Mouse (Mus musculus): Measurements from ENCODE around the gene Plcl1. TPM values are rescaled to one million over a fixed set of nuclear protein-coding genes. Genes with fewer than 3 reads are reported as not detected.
"Not testable (repeated sequence)": the region's sequence is repeated elsewhere in the genome, so short reads cannot be mapped to it uniquely, and the experiment has no call there.

The Plcl1 gene
- polyA plus RNA-seq, 1 experiment: not detected

DNA sequence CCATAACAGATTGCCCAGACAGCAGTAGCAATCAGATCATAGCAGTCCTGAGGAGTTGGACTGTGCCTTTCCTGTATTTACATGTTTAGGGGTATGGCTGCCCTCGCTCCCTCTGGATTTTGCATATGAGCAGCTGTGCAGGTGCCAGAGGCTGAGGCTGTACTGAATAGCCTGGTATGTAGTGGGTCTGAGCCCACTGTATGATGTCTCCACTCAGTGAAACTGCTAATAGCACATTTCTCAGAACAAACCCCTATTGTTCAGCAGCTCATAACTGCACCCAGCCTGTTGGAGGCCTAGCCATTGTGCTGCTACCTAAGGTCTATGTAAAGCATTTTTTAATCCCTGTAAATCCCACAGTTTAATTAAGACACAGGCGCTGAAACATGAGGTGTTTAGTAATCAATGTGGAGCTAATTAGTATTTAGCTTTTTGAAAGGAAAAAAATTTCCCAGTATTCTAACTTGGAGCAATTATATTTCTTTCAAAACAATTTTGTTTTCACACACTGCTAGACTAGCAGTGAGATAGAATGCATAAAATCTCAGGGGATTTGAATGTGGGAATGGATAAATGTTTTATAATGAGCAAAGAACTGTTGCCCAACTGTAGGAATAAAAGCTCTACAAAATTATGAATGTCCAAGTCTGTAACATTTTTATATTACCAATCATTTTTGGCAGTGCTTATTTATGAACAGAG, 95.4 kb downstream of the Plcl1 start:
- no peaks in the 10 kb centered on the region for H3K27me3 ChIP-seq (ENCODE audit: control insufficient read depth)
- H3K9me3 ChIP-seq (ENCODE audit: control insufficient read depth, low read length): no peaks in the 10 kb centered on the region
- H3K4me3 ChIP-seq (replicated peaks): no peak overlapping the region
- TF ChIP-seq TAL1 (IDR thresholded peaks at IDR 0.05; ENCODE audit: low read length) (no peak), GATA1 (IDR thresholded peaks at IDR 0.05; ENCODE audit: low read length) (no peak)
- no peaks in the 10 kb centered on the region for H3K4me1 ChIP-seq (ENCODE audit: control insufficient read depth)
- H3K36me3 ChIP-seq (ENCODE audit: control insufficient read depth): no peaks in the 10 kb centered on the region

DNA sequence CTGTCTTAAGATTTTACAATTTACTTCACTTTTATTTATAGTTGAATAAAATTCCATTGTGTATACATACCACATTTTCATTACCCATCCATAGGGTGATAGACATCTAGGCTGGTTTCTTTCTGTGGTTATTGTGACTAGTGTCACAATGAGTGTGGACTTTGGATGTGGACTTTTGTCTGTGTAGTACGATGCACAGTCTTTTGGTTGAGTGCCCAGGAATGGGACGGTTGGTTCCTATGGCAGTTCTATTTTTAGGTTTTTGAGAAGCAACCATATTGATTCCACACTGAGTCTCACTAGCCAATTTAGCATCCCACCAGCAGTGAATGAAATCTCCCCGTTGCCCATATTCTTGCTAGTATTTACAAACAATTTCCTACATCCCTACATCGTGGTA, 100.1 kb downstream of the Plcl1 start:
- Histone ChIP-seq H3K27me3 (ENCODE audit: control insufficient read depth) (no peaks in the 10 kb centered on the region), H3K4me1 (ENCODE audit: control insufficient read depth) (no peaks in the 10 kb centered on the region), H3K9me3 (ENCODE audit: control insufficient read depth, low read length) (no peaks in the 10 kb centered on the region), H3K36me3 (ENCODE audit: control insufficient read depth) (no peaks in the 10 kb centered on the region), H3K4me3 (replicated peaks) (no peak overlapping the region)
- TF ChIP-seq TAL1 (IDR thresholded peaks at IDR 0.05; ENCODE audit: low read length) (no peak), GATA1 (IDR thresholded peaks at IDR 0.05; ENCODE audit: low read length) (no peak)

DNA sequence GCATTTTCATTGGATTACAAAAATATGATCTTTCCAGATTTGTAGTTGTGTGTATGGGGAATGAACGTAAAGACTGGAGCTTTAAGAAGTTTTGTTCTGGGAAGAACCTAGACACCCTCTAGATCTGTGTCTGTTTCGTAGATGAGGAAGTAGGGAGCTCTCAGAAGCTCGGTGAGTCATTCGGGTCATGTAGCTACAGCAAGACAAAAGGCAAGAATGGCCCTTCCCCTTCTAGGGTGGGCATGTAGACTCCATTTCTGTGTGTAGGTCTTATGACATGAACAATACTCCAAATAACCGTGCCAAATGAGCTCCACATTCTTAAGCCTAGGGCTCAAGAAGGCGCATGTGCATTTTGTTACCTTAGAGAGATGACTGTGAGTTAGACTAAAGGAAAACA, 101.3 kb downstream of the Plcl1 start:
- no peak overlapping the region for H3K4me3 ChIP-seq (replicated peaks)
- TF ChIP-seq GATA1 (IDR thresholded peaks at IDR 0.05; ENCODE audit: low read length): no peak
- no peaks in the 10 kb centered on the region for H3K9me3 ChIP-seq (ENCODE audit: control insufficient read depth, low read length)
- H3K36me3 ChIP-seq (ENCODE audit: control insufficient read depth): no peaks in the 10 kb centered on the region
- H3K4me1 ChIP-seq (ENCODE audit: control insufficient read depth): no peaks in the 10 kb centered on the region
- H3K27me3 ChIP-seq (ENCODE audit: control insufficient read depth): no peaks in the 10 kb centered on the region

DNA sequence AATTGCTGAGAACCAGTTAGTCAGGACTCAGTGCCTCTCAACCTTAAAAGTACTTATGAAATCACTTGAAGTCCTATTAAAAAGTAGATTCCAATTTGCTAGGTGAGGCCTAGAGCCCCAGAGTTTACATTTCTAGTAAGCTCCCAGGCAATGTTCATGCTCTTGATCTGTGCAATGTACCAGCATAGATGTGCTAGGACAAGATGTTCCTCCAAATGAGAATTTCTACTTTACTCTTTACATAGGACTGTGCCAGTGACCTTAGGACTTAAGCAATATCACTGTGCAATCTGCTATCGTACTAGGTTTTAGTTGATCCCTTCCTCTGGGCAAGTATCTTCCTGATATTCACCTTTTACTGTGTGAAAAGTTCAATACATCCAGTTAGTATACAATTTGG, 103.9 kb downstream of the Plcl1 start:
- Histone ChIP-seq H3K36me3 (ENCODE audit: control insufficient read depth) (no peaks in the 10 kb centered on the region), H3K4me1 (ENCODE audit: control insufficient read depth) (no peaks in the 10 kb centered on the region)
- no peak for TF ChIP-seq GATA1 (IDR thresholded peaks at IDR 0.05; ENCODE audit: low read length)
- TF ChIP-seq TAL1 (IDR thresholded peaks at IDR 0.05; ENCODE audit: low read length): no peak

DNA sequence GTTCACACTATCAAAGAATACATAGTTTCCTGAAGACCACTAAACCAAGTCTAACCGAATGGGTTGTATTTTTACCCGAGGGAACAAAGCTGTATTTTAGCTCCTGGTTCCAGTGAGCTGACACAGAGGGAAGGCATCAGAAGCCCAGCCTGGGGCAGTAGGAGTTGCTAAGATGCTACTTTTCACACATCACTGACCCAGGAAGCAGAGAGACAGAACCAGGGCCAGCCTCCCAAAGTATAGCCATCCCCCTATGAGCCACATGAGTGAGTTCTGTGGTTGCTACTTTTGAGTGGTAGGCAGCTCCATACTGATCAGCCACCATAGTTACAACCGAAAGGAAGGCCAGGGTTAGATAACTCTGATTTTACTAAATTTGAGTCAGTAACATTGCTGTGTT, 106.4 kb downstream of the Plcl1 start:
- no peak for TF ChIP-seq TAL1 (IDR thresholded peaks at IDR 0.05; ENCODE audit: low read length)
- TF ChIP-seq GATA1 (IDR thresholded peaks at IDR 0.05; ENCODE audit: low read length): no peak
- H3K4me3 ChIP-seq (replicated peaks): no peak overlapping the region
- H3K4me1 ChIP-seq (ENCODE audit: control insufficient read depth): no peaks in the 10 kb centered on the region
- H3K9me3 ChIP-seq (ENCODE audit: control insufficient read depth, low read length): no peaks in the 10 kb centered on the region
- no peaks in the 10 kb centered on the region for H3K27me3 ChIP-seq (ENCODE audit: control insufficient read depth)
- no peaks in the 10 kb centered on the region for H3K36me3 ChIP-seq (ENCODE audit: control insufficient read depth)

More for the DNA sequence above, 103.9 kb downstream of the Plcl1 start:
- Histone ChIP-seq H3K4me3 (replicated peaks) (no peak overlapping the region), H3K9me3 (ENCODE audit: control insufficient read depth, low read length) (no peaks in the 10 kb centered on the region), H3K27me3 (ENCODE audit: control insufficient read depth) (no peaks in the 10 kb centered on the region)

DNA sequence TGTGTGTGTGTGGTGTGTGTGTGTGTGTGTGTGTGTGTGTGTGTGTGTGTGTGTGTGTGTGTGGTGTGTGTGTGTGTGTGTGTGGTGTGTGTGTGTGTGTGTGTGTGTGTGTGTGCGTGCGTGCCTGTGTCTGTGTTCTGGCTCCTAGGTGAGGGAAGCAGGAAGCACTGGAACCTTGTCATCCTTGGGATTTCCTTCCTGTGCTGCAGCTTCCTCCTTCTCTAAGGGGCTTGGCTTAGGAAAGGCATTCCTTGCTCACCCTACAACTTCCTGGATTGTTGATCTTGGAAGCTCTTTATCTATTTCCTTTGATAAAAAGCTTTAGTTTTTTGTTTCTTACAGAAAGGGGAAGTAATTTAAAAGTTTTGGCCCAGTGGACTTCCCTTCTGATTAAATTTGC, 107.1 kb downstream of the Plcl1 start:
- H3K27me3 ChIP-seq (ENCODE audit: control insufficient read depth); H3K4me1 ChIP-seq (ENCODE audit: control insufficient read depth); H3K4me3 ChIP-seq (replicated peaks); H3K36me3 ChIP-seq (ENCODE audit: control insufficient read depth); H3K9me3 ChIP-seq (ENCODE audit: control insufficient read depth, low read length): not testable (repeated sequence)

DNA sequence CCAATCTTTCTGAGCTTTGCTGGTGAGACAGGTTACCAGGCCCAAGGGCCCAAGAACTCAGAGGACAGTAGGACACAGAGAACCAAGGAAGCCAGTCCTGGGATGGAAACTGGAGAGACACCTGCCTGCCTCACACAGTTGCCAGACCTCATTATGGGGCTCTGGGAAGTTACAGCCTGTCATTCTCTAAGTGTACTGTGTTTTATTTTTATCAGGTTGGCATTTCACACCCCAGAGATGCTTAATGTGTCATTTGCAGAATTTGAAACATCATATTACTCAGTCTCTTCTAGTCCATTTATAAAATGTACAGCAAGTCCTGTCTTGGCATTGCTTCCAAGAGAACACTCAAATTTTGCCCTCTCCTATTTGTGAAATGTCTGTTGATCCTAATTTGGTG, 111.5 kb downstream of the Plcl1 start:
- H3K36me3 ChIP-seq (ENCODE audit: control insufficient read depth): no peaks in the 10 kb centered on the region
- H3K27me3 ChIP-seq (ENCODE audit: control insufficient read depth): no peaks in the 10 kb centered on the region
- no peaks in the 10 kb centered on the region for H3K9me3 ChIP-seq (ENCODE audit: control insufficient read depth, low read length)
- no peak for TF ChIP-seq GATA1 (IDR thresholded peaks at IDR 0.05; ENCODE audit: low read length)
- no peak for TF ChIP-seq TAL1 (IDR thresholded peaks at IDR 0.05; ENCODE audit: low read length)
- H3K4me3 ChIP-seq (replicated peaks): no peak overlapping the region
- no peaks in the 10 kb centered on the region for H3K4me1 ChIP-seq (ENCODE audit: control insufficient read depth)

DNA sequence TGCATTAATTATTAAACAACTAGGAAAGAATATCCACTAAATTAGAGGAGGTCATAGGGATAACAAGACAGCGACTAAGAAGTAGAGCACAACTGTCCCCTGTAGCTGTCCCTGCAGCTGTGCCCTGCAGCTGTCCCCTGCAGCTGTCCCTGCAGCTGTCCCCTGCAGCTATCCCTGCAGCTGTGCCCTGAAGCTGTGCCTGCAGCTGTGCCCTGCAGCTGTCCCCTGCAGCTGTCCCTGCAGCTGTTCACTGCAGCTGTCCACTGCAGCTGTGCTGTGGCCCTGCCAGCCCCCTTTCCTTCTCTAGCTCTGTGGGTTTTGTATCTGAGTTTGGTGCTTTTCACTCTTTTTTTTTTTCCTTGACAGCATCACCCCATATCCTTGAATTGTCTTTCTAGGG, 118.2 kb downstream of the Plcl1 start:
- TF ChIP-seq GATA1 (IDR thresholded peaks at IDR 0.05; ENCODE audit: low read length) (no peak), TAL1 (IDR thresholded peaks at IDR 0.05; ENCODE audit: low read length) (no peak)
- Histone ChIP-seq H3K4me3 (replicated peaks) (no peak overlapping the region), H3K9me3 (ENCODE audit: control insufficient read depth, low read length) (no peaks in the 10 kb centered on the region), H3K27me3 (ENCODE audit: control insufficient read depth) (no peaks in the 10 kb centered on the region), H3K36me3 (ENCODE audit: control insufficient read depth) (no peaks in the 10 kb centered on the region), H3K4me1 (ENCODE audit: control insufficient read depth) (no peaks in the 10 kb centered on the region)

DNA sequence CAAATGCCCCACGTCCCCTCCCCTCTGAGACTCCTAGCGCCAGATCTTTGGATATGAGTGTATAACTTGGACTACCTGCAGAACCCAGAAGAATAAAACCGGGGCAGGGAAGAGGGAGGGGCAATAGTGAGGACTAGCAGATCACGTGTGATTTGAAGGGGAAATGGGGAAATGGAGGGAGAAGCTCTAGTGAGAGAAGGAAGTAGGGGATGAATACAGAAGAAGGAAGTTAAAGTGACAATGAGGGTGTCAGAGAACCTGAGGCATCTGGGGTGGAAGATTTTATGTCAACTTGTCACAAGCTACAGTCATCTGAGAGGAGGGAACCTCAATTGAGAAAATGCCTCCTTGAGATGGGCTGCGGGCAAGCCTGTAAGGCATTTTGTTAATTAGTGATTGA, 119.4 kb downstream of the Plcl1 start:
- TF ChIP-seq TAL1 (IDR thresholded peaks at IDR 0.05; ENCODE audit: low read length): no peak
- no peak for TF ChIP-seq GATA1 (IDR thresholded peaks at IDR 0.05; ENCODE audit: low read length)
- Histone ChIP-seq H3K36me3 (ENCODE audit: control insufficient read depth) (no peaks in the 10 kb centered on the region), H3K27me3 (ENCODE audit: control insufficient read depth) (no peaks in the 10 kb centered on the region), H3K9me3 (ENCODE audit: control insufficient read depth, low read length) (no peaks in the 10 kb centered on the region), H3K4me1 (ENCODE audit: control insufficient read depth) (no peaks in the 10 kb centered on the region), H3K4me3 (replicated peaks) (no peak overlapping the region)

DNA sequence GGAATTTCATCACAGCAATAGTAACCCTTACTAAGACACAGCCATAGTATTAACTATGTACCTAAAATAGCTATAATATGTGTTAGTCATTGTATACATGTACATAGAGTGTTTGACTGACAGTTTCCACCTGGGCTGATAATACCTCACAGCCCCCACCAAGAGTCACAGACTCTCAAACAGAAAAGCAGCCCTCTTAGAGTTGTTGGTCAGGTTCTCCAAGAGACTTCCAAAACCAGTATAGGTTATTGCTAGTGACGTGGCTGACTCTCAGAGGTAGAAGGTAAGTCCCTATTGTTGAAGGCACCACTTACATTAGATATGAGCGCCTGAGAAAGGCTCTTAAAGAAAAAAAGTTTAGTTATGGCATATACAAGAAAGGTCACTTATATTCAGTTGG, 120.0 kb downstream of the Plcl1 start:
- TF ChIP-seq GATA1 (IDR thresholded peaks at IDR 0.05; ENCODE audit: low read length) (no peak), TAL1 (IDR thresholded peaks at IDR 0.05; ENCODE audit: low read length) (no peak)
- Histone ChIP-seq H3K36me3 (ENCODE audit: control insufficient read depth) (no peaks in the 10 kb centered on the region), H3K27me3 (ENCODE audit: control insufficient read depth) (no peaks in the 10 kb centered on the region), H3K4me3 (replicated peaks) (no peak overlapping the region), H3K9me3 (ENCODE audit: control insufficient read depth, low read length) (no peaks in the 10 kb centered on the region), H3K4me1 (ENCODE audit: control insufficient read depth) (no peaks in the 10 kb centered on the region)

All from erythroblast, embryonic 14.5 days (primary cell).